Mouse (Mus musculus) lung, adult 2 months (tissue): ENCODE measurements around the gene Itga9.

ENCODE experiments used
- CTCF ChIP-seq: fragments of 200-500 bp; IDR thresholded peaks from 2 replicates; pipeline ENCODE4 v1.5.1; 2011; ENCODE audit warnings: mild to moderate bottlenecking, low read length, control low read depth; ENCODE audit not compliant: insufficient read depth
- POLR2A ChIP-seq: fragments of 200-500 bp; IDR thresholded peaks from 2 replicates; pipeline ENCODE4 v1.6.1; 2011; ENCODE audit warnings: low read depth, mild to moderate bottlenecking, control low read depth, low read length, borderline replicate concordance; ENCODE audit errors: extremely low read depth

DNA sequence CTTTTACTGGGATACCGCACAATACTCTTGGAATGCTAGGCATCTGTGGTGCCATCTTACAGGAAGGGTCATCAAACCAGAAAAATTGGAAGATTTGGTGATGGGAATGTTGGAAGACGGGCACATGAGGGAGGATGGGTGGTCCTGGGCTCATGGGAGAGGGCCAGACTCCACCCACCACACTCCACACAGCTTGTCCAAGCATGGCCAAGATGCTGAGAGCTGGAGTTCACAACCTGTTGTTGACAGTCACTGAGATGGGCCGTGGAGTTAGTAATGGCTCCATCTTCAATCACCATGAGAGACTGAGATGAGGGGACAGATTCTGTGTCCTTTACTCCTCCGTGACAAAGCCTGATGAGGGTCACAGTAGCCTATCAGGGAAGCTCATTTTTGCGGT lies 207.0 kb downstream of the Itga9 start:
- TF ChIP-seq CTCF (no peak), POLR2A (no peak)
